Mouse (Mus musculus) heart, embryonic 15.5 days (tissue): ENCODE results near the gene Naa11. TPM values are rescaled to one million over a fixed set of nuclear protein-coding genes. Genes with fewer than 3 reads are reported as not detected.
A peak's percentile ranks its signal among the peaks of the same experiment; 100 is the strongest.

ENCODE experiments used
- ATAC-seq: fragments of 200-750 bp; cut with Nextera tagmentation; replicated peaks from 2 replicates; pipeline ENCODE4 v1.8.0; 2017; ENCODE audit warnings: low read depth, moderate TSS enrichment; ENCODE audit not compliant: insufficient number of reproducible peaks, insufficient read depth, low FRiP score
- H3K27ac ChIP-seq: fragments of 300-500 bp; sonication (generic); 2 replicates; pipeline ENCODE4 v1.5.1; 2015; ENCODE audit warnings: mild to moderate bottlenecking, inconsistent platforms
- H3K27me3 ChIP-seq: fragments of 300-500 bp; sonication (generic); 2 replicates; pipeline ENCODE4 v1.6.1; 2015; ENCODE audit warnings: inconsistent platforms
- H3K36me3 ChIP-seq: fragments of 300-500 bp; sonication (generic); 2 replicates; pipeline ENCODE4 v1.6.1; 2015; ENCODE audit warnings: mild to moderate bottlenecking, inconsistent platforms
- H3K4me1 ChIP-seq: fragments of 300-500 bp; sonication (generic); replicated peaks from 2 replicates; pipeline ENCODE4 v1.6.1; 2015; ENCODE audit warnings: inconsistent platforms
- H3K4me2 ChIP-seq: fragments of 300-500 bp; sonication (generic); 2 replicates; pipeline ENCODE4 v1.6.1; 2015; ENCODE audit warnings: inconsistent platforms, mild to moderate bottlenecking, moderate library complexity
- H3K4me3 ChIP-seq: fragments of 300-500 bp; sonication (generic); 2 replicates; pipeline ENCODE4 v1.5.1; 2015; ENCODE audit warnings: mild to moderate bottlenecking, inconsistent platforms
- H3K9ac ChIP-seq: fragments of 300-500 bp; sonication (generic); 2 replicates; pipeline ENCODE4 v1.6.1; 2015; ENCODE audit warnings: mild to moderate bottlenecking, inconsistent platforms
- H3K9me3 ChIP-seq: fragments of 300-500 bp; sonication (generic); replicated peaks from 2 replicates; pipeline ENCODE4 v1.6.1; 2016; ENCODE audit warnings: inconsistent platforms
- WGBS: fragments of 180-500 bp; shearing (Covaris S2); methylation state at CpG from one replicate; pipeline ENCODE4 v1.1.7; 2015; ENCODE audit warnings: mixed read lengths; 5-methylcytosine and 5-hydroxymethylcytosine counted together
- polyA plus RNA-seq: library from polyadenylated mRNA; unstranded; fragments of >200 nt; fragmentation: Nextera tagmentation; extraction: Ambion mirVana; gene quantifications from 2 replicates; pipeline ENCODE4 v1.2.1, GENCODE M21; 2015

Gene Naa11
- polyA plus RNA-seq, 1 experiment from 2014 or later, result not detected

DNA sequence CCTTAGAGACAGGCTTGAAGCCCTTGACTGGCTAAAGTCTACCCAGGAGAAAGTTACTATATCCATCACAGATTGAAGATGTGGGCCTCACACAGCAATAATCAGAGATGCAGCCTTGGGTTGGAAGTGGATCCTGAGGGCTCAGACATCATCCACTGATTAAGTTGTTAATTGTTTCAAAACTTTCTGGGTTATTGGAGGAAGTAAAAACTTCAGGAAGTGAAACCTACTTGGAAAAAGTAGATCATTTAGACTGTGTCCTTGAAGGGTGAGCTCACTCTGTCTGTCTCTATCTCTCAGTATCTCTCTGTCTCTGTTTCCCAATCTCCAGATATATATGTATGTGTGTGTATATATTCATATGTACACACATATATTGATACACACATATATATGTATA lies 47.0 kb downstream of the Naa11 start:
- Histone ChIP-seq H3K9me3 (no peaks in the 10 kb centered on the region), H3K4me2 (no peak overlapping the region)
- ATAC-seq, result no peak

DNA sequence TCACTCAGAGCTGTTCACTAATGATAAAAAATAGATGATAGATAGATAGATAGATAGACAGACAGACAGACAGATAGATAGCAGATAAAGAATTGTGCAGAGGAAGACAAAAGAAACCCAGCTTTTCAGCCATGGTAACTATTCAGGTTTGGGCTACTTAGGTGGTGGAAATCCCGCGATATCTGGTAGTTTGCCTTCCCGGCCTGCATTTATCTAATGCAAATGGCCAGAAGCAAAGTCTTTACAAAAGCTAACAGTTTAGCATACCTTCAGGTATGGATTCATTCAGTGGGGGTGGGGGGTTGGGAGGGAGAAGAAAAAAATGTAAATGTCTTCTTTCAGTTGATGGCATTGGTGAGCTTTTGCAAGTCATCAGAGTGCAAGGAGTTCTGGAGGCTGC lies 48.0 kb downstream of the Naa11 start:
- Histone ChIP-seq H3K4me1 (peaks cover 2% of the 10 kb centered on the region; the same call in 1 of the 2 replicates), H3K27ac (no peak overlapping the region), H3K36me3 (no peaks in the 10 kb centered on the region), H3K9ac (no peak overlapping the region), H3K27me3 (no peaks in the 10 kb centered on the region), H3K9me3 (no peaks in the 10 kb centered on the region), H3K4me3 (no peak overlapping the region), H3K4me2 (no peak overlapping the region)
- 86% methylated on average over 3 of the region's 3 CpGs for WGBS
- ATAC-seq, result no peak

More for the DNA sequence above, 47.0 kb downstream of the Naa11 start:
- no peak overlapping the region for H3K4me3 ChIP-seq
- H3K27me3 ChIP-seq, result no peaks in the 10 kb centered on the region
- no peak overlapping the region for H3K27ac ChIP-seq
- no peaks in the 10 kb centered on the region for H3K36me3 ChIP-seq
- peaks cover 5% of the 10 kb centered on the region; the same call in 1 of the 2 replicates for H3K4me1 ChIP-seq
- H3K9ac ChIP-seq, result no peak overlapping the region

DNA sequence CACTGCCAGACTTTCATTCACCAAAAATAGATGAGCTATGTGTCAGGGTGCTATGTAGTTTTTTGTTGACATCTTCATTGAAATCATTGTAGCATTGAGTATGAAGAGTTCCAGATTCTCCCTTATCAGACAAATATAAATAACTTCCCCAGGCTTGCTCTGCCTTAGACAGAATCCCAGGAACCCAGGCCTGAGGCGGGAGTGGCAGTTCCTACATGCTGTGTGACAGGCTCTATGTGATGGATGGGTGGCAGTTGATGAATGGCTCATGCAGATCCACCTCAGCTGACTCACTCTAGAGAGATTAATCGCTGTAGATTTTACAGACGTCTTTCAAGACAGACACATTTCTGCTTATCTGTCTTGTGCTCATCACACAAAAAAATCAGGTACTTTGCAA lies 57.4 kb downstream of the Naa11 start:
- H3K9ac ChIP-seq, result no peak overlapping the region
- H3K36me3 ChIP-seq, result no peaks in the 10 kb centered on the region
- no peaks in the 10 kb centered on the region for H3K9me3 ChIP-seq
- 0 out of 2 replicates have a peak, but pooled peaks have one; percentile 66 for ATAC-seq
- H3K4me2 ChIP-seq, result no peak overlapping the region
- no peak overlapping the region for H3K4me3 ChIP-seq
- no peaks in the 10 kb centered on the region for H3K27me3 ChIP-seq
- no peak overlapping the region for H3K27ac ChIP-seq
- WGBS, result 19% methylated on average over 3 of the region's 3 CpGs
- H3K4me1 ChIP-seq, result no peaks in the 10 kb centered on the region

Other genes with a start within 250 kb of the Naa11 start
- gene Gk2, start 64.6 kb upstream of the Naa11 start, polyA plus RNA-seq, result not detected in 2 replicates